Mouse (Mus musculus) hindbrain, embryonic 13.5 days (tissue): ENCODE results near the gene Rnf34. TPM values are rescaled to one million over a fixed set of nuclear protein-coding genes. Genes with fewer than 3 reads are reported as not detected.

ENCODE experiments used
- ATAC-seq: fragments of 200-750 bp; cut with Nextera tagmentation; 2 replicates; pipeline ENCODE4 v1.8.0; 2017; ENCODE audit warnings: moderate TSS enrichment; ENCODE audit not compliant: low FRiP score
- H3K27ac ChIP-seq: fragments of 300-500 bp; sonication (generic); 2 replicates; pipeline ENCODE4 v1.5.1; 2015; ENCODE audit warnings: inconsistent platforms, mild to moderate bottlenecking, moderate library complexity
- H3K27me3 ChIP-seq: fragments of 300-500 bp; sonication (generic); 2 replicates; pipeline ENCODE4 v1.6.1; 2015; ENCODE audit warnings: mild to moderate bottlenecking, inconsistent platforms
- H3K36me3 ChIP-seq: fragments of 300-500 bp; sonication (generic); 2 replicates; pipeline ENCODE4 v1.6.1; 2015; ENCODE audit warnings: mild to moderate bottlenecking, inconsistent platforms
- H3K4me1 ChIP-seq: fragments of 300-500 bp; sonication (generic); replicated peaks from 2 replicates; pipeline ENCODE4 v1.6.1; 2015; ENCODE audit warnings: inconsistent platforms
- H3K4me2 ChIP-seq: fragments of 300-500 bp; sonication (generic); 2 replicates; pipeline ENCODE4 v1.6.1; 2015; ENCODE audit warnings: inconsistent platforms, mild to moderate bottlenecking, moderate library complexity
- H3K4me3 ChIP-seq: fragments of 300-500 bp; sonication (generic); 2 replicates; pipeline ENCODE4 v1.5.1; 2015; ENCODE audit warnings: mild to moderate bottlenecking, inconsistent platforms
- H3K9ac ChIP-seq: fragments of 300-500 bp; sonication (generic); 2 replicates; pipeline ENCODE4 v1.6.1; 2015; ENCODE audit warnings: mild to moderate bottlenecking, inconsistent platforms
- H3K9me3 ChIP-seq: fragments of 300-500 bp; sonication (generic); 2 replicates; pipeline ENCODE4 v1.6.1; 2016; ENCODE audit warnings: inconsistent platforms
- WGBS: fragments of 180-500 bp; shearing (Covaris S2); methylation state at CpG from one replicate; pipeline ENCODE4 v1.1.7; 2015; 5-methylcytosine and 5-hydroxymethylcytosine counted together
- polyA plus RNA-seq: library from polyadenylated mRNA; unstranded; fragments of >200 nt; fragmentation: Nextera tagmentation; extraction: Ambion mirVana; gene quantifications from 2 replicates; pipeline ENCODE4 v1.2.1, GENCODE M21; 2015

Gene Rnf34
- polyA plus RNA-seq, 1 experiment from 2014 or later: 48.4 TPM

DNA sequence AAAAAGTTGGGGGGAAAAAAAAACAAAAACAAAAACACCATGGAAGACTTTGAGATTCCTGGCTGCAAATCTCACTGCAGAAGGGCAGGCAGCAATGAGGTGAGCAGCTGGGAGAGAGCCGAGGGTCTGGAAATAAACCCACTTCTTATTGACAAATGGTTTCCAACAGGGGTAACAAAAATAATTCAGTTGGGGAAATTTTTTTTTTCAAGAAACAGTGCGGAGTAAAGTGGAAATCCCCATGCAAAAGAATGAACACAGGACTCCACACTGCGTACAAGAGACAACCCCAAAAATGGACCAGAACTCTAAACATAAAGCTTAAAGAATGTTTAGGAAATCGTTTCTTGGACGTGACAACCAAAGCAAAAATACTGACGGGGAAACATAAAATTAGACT lies 43.4 kb downstream of the Rnf34 start:
- H3K9me3 ChIP-seq: no peaks in the 10 kb centered on the region
- ATAC-seq: no peak
- H3K4me2 ChIP-seq: no peak overlapping the region
- no peak overlapping the region for H3K9ac ChIP-seq
- H3K27me3 ChIP-seq: no peaks in the 10 kb centered on the region
- peaks cover 3% of the 10 kb centered on the region; the same call in 1 of the 2 replicates for H3K36me3 ChIP-seq
- H3K27ac ChIP-seq: no peak overlapping the region
- H3K4me3 ChIP-seq: no peak overlapping the region
- H3K4me1 ChIP-seq: peaks cover 48% of the 10 kb centered on the region
- WGBS: 96% methylated on average over 6 of the region's 6 CpGs

DNA sequence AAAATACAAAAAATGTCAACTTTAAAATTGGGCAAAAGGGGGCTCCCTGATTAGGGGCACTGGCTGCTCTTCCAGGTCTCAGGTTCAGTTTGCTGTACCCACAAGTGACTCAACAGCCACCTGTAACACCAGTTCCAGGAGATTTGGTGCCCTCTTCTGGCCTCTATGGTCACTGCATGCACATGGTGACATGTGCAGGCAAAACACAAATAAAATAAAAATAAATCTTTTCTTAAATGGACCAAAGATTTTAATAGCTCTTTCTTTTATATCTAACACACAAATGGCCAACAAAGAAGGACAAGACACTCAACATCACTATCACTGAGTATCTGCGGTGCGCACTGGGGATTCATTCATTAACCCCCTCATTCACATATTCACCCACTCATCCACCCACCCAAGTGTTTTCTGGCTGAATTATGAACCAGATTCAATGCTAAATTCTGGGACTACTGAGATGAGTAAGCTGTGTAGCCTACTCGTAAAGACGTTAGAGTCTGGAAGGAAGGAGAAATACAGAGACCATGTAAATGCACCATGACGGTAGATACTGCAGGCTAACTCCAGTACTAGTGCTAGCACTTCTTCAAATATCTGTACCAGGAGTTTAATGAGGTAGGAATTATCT lies 44.3 kb downstream of the Rnf34 start:
- 89% methylated on average over 5 of the region's 5 CpGs for WGBS
- no peak for ATAC-seq

DNA sequence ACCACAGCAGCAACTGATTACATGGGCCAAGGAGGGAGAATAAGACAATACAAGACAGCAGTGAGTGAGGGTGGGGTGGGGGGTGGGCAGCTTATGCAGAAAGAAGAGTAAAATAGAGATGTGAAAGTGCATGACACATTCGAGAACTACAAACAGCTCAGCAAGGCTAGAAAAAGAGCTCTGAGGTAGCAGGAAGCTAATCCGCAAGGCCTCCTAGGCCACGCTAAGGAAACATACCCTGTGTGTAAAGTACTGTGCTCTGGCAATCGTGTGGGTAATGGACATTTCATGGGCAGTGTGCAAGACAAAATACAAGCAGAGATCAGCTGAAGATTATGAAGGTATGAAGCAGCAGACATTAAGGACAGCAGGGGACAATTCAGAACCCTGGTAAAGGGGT lies 45.0 kb downstream of the Rnf34 start:
- no peaks in the 10 kb centered on the region; the same call in 1 of the 2 replicates for H3K36me3 ChIP-seq
- no peaks in the 10 kb centered on the region for H3K9me3 ChIP-seq
- peaks cover 47% of the 10 kb centered on the region for H3K4me1 ChIP-seq
- no peaks in the 10 kb centered on the region for H3K27me3 ChIP-seq
- 70% methylated on average over 4 of the region's 4 CpGs for WGBS
- no peak overlapping the region for H3K27ac ChIP-seq
- no peak overlapping the region for H3K9ac ChIP-seq
- no peak for ATAC-seq
- H3K4me3 ChIP-seq: no peak overlapping the region
- H3K4me2 ChIP-seq: no peak overlapping the region

More for the DNA sequence above, 44.3 kb downstream of the Rnf34 start:
- Histone ChIP-seq H3K27ac (no peak overlapping the region), H3K4me1 (peaks cover 48% of the 10 kb centered on the region), H3K4me2 (no peak overlapping the region), H3K4me3 (no peak overlapping the region), H3K36me3 (no peaks in the 10 kb centered on the region; the same call in 1 of the 2 replicates), H3K27me3 (no peaks in the 10 kb centered on the region), H3K9me3 (no peaks in the 10 kb centered on the region), H3K9ac (no peak overlapping the region)

DNA sequence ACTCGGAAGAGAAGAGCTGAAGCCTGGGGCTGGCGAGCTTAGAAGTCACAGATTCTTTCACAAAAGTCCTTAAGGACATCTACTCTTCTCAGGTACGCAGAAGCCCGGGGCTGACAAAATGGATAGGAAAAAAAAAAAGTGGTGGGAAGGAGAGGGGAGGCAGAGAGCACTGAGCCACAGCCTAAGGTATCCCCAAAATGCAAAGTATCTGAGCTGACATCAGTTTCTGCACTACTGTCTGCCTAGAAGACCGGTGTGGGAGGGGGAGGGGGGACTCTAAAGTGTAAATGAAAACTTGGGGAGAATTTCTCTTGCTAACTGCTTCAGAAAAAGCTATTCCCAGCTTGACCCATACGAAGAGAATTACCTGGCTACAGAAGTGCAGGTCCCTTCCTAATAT lies 48.3 kb downstream of the Rnf34 start:
- no peak overlapping the region for H3K27ac ChIP-seq
- H3K27me3 ChIP-seq: no peaks in the 10 kb centered on the region
- WGBS: 86% methylated on average over 6 of the region's 6 CpGs
- no peak for ATAC-seq
- peak overlapping the region; percentile 86 for H3K4me3 ChIP-seq
- peaks cover 51% of the 10 kb centered on the region for H3K4me1 ChIP-seq
- H3K9ac ChIP-seq: peak overlapping the region; percentile 95
- no peaks in the 10 kb centered on the region for H3K9me3 ChIP-seq
- H3K4me2 ChIP-seq: peak overlapping the region; percentile 71
- no peaks in the 10 kb centered on the region for H3K36me3 ChIP-seq

DNA sequence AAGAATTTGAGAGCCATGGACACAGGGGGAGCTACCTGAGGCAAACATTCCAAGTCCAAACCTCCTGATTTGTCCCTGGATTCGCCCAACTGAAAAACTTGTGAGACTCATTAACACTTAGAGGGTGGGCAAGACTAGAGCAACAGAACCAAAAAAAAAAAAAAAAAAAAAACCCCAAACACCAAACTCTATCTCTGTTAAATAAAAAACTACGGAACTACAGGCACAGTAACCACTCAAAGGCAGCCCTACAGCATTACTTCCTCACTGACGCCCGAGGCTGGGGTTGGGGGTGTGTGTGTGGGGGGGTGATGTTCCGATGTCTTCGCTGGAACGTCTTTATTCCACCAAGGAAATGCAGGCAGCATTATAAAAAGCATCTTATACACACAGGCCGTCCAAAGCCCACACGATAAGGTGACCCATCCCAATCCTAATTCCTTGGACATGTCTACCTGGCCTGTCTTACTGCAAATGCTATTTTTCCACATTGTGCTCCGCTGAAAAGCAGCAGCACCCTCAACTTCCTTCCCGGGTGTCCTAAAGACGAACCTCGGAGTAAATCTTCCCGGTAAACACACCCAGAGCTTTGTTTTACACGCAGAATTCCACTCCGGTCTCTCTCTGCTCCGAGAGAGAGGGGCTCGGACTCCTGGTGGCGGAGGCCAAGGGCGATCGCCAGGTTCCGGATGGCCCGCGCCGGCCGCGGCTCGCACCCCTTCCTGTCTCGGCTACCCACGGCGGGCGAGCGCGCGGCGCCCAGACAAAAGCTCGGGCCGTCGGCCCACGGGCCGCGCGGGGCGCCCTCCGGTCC lies 49.3 kb downstream of the Rnf34 start:
- ATAC-seq: peak; percentile 8
- 4% methylated on average over 42 of the region's 45 CpGs for WGBS
- Histone ChIP-seq H3K27me3 (no peaks in the 10 kb centered on the region), H3K4me3 (peak overlapping the region; percentile 86), H3K36me3 (no peaks in the 10 kb centered on the region), H3K4me2 (peak overlapping the region; percentile 71), H3K9me3 (no peaks in the 10 kb centered on the region), H3K9ac (peak overlapping the region; percentile 95), H3K27ac (peak overlapping the region; percentile 97), H3K4me1 (peaks cover 51% of the 10 kb centered on the region)

DNA sequence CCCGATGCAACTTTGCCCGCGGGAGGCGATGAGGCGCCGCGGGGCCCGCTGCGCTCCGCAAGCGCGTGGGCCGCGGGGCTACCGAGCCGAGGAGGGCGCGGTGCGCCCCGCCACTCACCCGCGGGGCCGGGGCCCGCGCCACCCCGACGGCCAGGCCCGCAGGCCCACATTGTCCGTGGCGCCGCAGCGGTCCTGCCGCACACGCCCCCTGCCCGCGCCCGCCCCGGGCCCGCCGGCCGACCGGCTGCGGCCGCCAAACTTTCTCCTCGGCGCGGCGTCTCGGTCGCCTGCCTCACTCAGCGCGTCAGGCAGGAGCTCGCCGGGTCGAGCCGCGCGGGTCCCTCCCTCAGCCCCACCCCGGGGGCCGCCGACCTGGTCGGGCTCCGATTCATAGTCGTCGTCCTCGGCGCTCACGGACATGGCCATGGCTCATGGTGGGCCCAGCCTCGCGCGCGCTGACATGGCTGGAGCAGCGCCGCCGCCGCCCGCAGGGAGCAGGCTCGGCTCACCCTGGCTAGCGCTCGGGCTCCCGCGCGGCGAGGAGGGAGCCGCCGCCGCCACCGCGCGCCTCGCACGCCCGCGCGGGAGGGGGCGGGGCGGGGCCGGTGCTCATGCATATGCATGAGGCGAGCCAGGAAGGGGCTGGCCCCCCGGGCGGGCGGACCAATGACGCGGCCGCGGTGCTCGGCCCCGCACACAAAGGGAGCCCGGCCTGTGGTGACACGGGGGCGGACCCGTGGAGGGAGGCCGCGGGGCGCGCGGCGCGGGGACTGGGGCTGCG lies 50.1 kb downstream of the Rnf34 start:
- 1% methylated on average over 83 of the region's 120 CpGs for WGBS

DNA sequence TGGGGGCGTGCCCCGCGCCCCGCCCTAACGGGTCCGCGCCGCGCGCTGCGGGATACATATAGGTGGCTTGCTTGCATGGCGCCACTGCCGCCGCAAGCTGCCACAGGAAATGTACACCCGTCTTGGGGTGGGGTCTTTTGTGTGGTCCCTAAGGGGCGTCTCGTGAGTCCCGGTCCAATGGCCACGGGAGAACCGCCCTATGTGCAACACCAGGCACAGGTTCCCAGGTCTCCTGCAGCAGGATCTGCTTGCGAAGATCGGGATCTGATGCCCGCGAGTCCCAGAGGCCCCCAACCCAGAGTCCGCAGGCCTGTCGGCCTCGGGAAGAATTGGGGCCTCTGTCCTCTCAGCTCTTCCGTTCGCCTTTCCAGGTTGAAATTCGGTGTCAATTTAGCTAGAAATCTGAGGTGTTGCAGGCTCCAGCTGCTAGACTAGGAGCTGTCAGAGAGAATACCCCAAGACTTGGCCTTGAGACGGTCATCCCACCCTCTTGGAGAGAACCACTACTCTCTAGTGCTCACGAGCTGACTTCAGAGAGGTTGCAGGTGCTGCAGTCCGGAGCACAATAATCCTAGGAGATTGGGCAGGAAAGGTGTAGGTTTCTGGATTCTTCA lies 50.8 kb downstream of the Rnf34 start:
- no peaks in the 10 kb centered on the region for H3K9me3 ChIP-seq
- no peak; the same call in 1 of the 2 replicates for ATAC-seq
- H3K4me2 ChIP-seq: peak overlapping the region; percentile 71
- no peaks in the 10 kb centered on the region for H3K27me3 ChIP-seq
- peak overlapping the region; percentile 97 for H3K27ac ChIP-seq
- no peaks in the 10 kb centered on the region for H3K36me3 ChIP-seq
- peaks cover 41% of the 10 kb centered on the region for H3K4me1 ChIP-seq
- H3K4me3 ChIP-seq: peak overlapping the region; percentile 86
- 3% methylated on average over 32 of the region's 33 CpGs for WGBS
- H3K9ac ChIP-seq: peak overlapping the region; percentile 95

More for the DNA sequence above, 50.1 kb downstream of the Rnf34 start:
- ATAC-seq: peak; percentile 97
- no peaks in the 10 kb centered on the region for H3K36me3 ChIP-seq
- H3K27ac ChIP-seq: peak overlapping the region; percentile 97
- H3K4me1 ChIP-seq: peaks cover 44% of the 10 kb centered on the region
- peak overlapping the region; percentile 71 for H3K4me2 ChIP-seq
- peak overlapping the region; percentile 86 for H3K4me3 ChIP-seq
- H3K9ac ChIP-seq: peak overlapping the region; percentile 95
- H3K9me3 ChIP-seq: no peaks in the 10 kb centered on the region
- H3K27me3 ChIP-seq: no peaks in the 10 kb centered on the region

DNA sequence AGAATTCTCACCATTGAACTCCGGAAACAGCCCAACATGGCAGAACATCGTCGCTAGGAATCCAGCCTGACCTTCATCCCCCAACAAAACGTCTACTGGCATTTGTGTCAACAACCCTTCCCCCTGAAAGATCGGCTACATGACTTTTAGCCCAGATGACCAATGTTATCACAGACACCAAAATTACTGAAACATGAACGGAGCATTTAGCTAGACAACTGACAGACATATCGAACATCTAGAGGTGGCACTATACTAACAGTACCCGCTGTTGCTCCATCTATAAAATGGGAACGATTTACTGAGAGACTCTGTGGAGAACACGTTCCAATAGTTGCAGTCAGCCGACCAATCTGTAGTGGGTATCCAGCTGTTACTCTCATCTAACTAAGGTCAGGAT lies 51.3 kb downstream of the Rnf34 start:
- H3K27ac ChIP-seq: peak overlapping the region; percentile 97
- H3K4me1 ChIP-seq: peaks cover 38% of the 10 kb centered on the region
- no peaks in the 10 kb centered on the region for H3K27me3 ChIP-seq
- no peak for ATAC-seq
- H3K9me3 ChIP-seq: no peaks in the 10 kb centered on the region
- H3K9ac ChIP-seq: peak overlapping the region; percentile 95
- H3K4me3 ChIP-seq: peak overlapping the region; percentile 86
- peak overlapping the region; percentile 71 for H3K4me2 ChIP-seq
- no peaks in the 10 kb centered on the region for H3K36me3 ChIP-seq
- WGBS: 55% methylated on average over 11 of the region's 11 CpGs

DNA sequence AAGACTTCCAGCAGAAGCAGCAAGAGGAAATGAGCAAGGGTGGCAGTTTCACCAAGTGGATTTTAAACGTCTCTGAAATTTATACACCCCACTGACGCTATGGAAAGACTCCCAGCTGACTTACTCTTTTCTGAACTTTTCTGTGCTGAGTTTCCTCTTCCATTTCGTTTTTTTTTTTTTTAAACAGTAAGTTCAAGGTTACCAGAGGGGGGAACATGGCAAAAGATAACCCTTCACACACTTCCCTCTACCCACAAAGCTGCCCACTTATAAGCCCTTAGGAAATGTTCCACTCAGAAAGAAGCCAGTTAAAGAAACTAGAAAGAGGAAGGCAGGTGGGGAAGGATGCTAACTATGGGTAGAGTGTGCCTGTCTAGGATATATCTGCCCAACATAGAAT lies 51.8 kb downstream of the Rnf34 start:
- 62% methylated on average over 3 of the region's 3 CpGs for WGBS
- ATAC-seq: no peak

DNA sequence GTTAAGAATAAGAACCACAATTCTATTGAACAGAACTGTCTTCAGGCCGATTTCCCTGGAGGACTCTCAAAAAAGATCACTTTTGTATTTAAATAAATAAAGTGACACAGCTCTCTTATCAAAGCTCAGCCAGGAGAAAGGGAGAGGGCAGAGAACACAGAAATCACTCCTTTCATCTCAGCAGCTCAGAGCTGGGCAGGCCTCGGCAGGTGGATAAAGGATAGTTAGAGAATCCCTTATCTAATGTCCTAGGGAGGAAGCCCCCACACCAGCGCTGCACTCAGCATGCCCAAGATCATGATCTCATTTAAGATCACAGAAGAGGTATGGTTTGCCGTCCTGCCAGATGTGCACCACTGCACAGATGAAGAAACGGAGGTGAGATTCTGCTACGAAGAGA lies 52.4 kb downstream of the Rnf34 start:
- ATAC-seq: no peak
- H3K4me2 ChIP-seq: no peak overlapping the region
- no peaks in the 10 kb centered on the region for H3K9me3 ChIP-seq
- H3K4me3 ChIP-seq: no peak overlapping the region
- 80% methylated on average over 6 of the region's 6 CpGs for WGBS
- H3K27ac ChIP-seq: no peak overlapping the region
- H3K9ac ChIP-seq: no peak overlapping the region; the same call in 1 of the 2 replicates
- H3K36me3 ChIP-seq: no peaks in the 10 kb centered on the region
- no peaks in the 10 kb centered on the region for H3K27me3 ChIP-seq
- peaks cover 28% of the 10 kb centered on the region for H3K4me1 ChIP-seq

More for the DNA sequence above, 51.8 kb downstream of the Rnf34 start:
- Histone ChIP-seq H3K4me1 (peaks cover 34% of the 10 kb centered on the region), H3K4me2 (no peak overlapping the region), H3K4me3 (no peak overlapping the region), H3K9me3 (no peaks in the 10 kb centered on the region), H3K27me3 (no peaks in the 10 kb centered on the region), H3K27ac (no peak overlapping the region), H3K36me3 (no peaks in the 10 kb centered on the region), H3K9ac (no peak overlapping the region)

DNA sequence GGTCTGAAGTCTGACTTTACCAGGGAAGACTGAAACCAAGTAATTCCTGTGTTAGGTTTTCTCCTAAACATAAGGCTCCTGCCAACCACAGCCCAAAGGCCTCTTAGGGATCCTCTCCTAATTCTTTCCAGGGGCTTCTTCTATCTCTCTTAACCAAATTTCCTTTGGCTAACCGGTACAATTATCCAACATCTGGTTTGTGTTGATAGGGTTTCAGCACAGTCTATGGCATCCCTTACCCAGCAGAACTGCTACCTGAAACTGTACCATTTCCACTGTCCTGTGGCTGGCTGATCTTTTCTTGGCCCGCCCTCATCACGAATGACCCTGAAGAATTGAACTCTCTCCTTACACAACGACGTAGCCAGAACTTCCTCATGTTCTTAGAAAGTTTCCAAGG lies 53.3 kb downstream of the Rnf34 start:
- no peak overlapping the region for H3K27ac ChIP-seq
- no peak overlapping the region for H3K4me3 ChIP-seq
- peaks cover 19% of the 10 kb centered on the region for H3K4me1 ChIP-seq
- H3K27me3 ChIP-seq: no peaks in the 10 kb centered on the region
- no peaks in the 10 kb centered on the region for H3K9me3 ChIP-seq
- no peak overlapping the region for H3K9ac ChIP-seq
- 86% methylated on average over 5 of the region's 5 CpGs for WGBS
- ATAC-seq: no peak
- H3K4me2 ChIP-seq: no peak overlapping the region
- no peaks in the 10 kb centered on the region for H3K36me3 ChIP-seq

DNA sequence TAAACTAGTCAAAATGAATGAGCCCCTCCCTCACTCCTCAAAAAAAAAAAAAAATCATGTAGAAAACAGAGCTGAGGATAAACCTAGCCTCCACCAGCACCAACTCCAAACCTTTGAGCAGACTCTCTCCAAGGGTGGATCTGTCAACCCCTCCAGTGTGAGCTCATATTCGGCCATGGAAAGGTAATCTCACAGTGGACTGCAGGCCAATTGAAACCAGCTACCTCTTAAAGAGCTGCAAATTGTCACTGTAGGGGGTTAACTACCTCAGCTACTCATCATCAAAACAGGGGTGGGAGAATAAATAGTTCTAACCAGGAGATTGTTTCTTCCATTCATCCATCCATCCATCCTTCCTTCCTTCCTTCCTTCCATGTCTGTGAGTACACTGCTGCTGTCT lies 57.3 kb downstream of the Rnf34 start:
- Histone ChIP-seq H3K9ac (no peak overlapping the region), H3K4me2 (no peak overlapping the region), H3K4me3 (no peak overlapping the region), H3K27me3 (no peaks in the 10 kb centered on the region), H3K27ac (no peak overlapping the region), H3K9me3 (no peaks in the 10 kb centered on the region), H3K4me1 (no peaks in the 10 kb centered on the region), H3K36me3 (no peaks in the 10 kb centered on the region)
- WGBS: 100% methylated on average over 1 of the region's 1 CpGs
- no peak for ATAC-seq
